Mouse (Mus musculus) forelimb bud, embryonic 11.5 days (tissue): ENCODE results near the gene Reln.

ENCODE experiments used
- DNase-seq: peaks from one replicate; pipeline ENCODE4 v3.0.0-alpha.2; 2012; ENCODE audit warnings: low read depth, low spot score

The Reln gene

DNA sequence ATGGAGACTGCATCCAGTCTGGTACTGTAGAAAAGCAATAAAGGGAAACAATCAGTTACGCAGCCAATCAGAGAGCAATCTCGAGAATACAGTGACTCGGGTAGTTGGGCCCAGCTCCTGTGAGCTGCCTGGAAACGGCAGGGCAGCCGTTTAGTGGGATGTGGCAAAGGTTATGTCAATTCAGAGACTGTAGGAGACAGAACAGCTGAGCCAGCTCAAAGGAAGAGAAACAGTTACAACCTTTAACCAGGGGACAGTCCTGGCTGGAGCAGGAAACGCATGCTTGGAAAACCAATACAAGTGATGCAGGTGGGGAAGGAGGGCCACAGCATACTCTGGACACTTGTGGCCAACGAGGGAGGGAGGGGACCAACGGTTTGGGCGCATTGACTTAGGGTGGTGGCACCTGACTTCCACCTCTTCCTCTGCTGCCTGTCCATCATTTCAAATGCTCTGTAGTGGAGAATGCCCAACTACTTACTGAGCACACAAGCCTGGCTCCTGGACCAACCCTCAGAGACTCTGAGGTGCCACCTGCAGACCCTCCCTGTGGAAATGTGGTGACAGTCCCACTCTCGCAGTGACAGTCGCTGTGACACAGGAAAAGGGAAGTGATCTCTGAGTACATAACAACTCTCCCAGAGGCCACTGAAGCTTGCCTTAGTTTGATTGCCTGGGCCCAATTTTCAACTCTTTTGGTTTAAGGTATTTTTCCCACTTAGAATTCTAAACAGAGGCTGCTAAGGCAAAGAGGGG is 337.0 kb downstream of the Reln start:
- DNase-seq, result no peak

- DNase-seq, result no peak
Measured at GRCm38 (mm10) chr5:22003858-22004257, 340.6 kb downstream of the Reln start.

- no peak for DNase-seq
Measured at GRCm38 (mm10) chr5:21987711-21988110, 356.8 kb downstream of the Reln start.

GRCm38 (mm10) chr5:21986311-21986710 is 358.2 kb downstream of the Reln start:
- DNase-seq, result peak; percentile 61

DNA sequence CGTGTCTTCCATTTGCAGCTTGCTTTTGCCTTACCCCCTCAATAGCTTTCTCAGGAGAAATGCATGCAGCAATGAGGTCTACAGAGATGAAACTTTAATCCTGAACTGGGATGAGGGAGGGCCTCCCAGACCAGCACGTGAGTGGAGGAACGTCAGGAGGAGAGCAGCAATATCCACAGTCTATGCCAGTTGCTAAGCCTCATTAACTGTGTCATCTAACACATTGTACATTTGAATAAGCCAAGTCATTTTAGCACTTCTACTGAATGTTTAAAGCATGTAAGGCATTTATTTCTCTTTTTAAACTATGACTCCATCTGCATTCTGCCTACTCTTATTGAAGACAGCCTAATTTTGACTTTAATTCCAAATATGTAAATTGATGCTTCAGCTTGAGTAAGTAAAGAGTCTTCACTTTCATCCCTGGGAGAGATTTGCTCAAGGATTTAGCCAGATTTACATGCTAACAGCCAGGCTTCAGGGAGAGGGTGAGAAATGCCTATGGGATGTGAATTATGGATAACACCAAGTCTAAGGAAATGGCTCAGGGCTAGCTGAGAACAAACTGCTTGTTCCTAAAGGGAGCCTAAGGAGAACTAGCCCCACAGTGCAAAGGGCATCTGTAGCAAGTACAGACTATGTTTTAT is 361.4 kb downstream of the Reln start:
- no peak for DNase-seq

DNA sequence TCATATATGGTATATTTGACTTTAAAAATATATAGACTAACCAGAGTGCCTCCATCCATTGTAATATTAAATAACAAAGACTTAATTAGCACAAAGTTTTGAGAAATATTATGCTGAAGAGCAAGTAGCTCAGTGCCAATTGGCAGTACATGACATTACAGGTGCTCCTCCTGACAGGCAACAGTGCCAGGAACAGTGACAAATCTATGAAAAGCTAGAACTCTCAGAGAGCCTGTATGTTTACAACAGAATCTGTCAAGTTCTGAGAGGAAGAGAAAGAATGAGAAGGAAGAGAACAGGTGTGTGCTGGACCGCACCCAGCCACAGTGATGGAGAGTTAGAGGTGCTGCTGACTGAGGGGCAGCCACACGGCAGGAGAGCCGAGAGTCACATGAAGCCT is 363.3 kb downstream of the Reln start:
- no peak for DNase-seq

GRCm38 (mm10) chr5:21980544-21980943 is 364.0 kb downstream of the Reln start:
- DNase-seq, result no peak

GRCm38 (mm10) chr5:21973266-21974010 is 371.1 kb downstream of the Reln start:
- DNase-seq, result peak; percentile 7

- no peak for DNase-seq
Measured at GRCm38 (mm10) chr5:21961796-21962195, 382.7 kb downstream of the Reln start.

DNA sequence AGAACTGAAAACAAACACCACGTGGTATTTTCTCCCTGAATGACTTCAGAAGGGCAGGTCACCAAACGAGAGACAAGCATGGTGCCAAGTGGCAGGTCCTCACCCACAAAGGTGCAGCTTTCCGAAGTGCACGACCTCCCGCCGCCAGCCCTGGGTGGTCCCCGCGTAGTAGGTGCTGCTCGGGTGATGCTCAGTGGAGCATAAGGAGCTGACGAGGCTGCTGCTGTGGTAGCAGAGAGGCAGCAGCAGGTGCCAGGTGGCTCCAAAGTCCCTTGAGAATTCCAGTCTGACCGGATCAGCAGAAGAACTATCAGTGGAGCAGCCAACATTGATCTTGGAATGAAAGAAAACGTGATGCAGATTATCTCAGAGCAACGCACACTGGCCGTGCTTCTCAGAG is 384.4 kb downstream of the Reln start:
- no peak for DNase-seq

GRCm38 (mm10) chr5:21957586-21957985 is 386.9 kb downstream of the Reln start:
- no peak for DNase-seq

DNA sequence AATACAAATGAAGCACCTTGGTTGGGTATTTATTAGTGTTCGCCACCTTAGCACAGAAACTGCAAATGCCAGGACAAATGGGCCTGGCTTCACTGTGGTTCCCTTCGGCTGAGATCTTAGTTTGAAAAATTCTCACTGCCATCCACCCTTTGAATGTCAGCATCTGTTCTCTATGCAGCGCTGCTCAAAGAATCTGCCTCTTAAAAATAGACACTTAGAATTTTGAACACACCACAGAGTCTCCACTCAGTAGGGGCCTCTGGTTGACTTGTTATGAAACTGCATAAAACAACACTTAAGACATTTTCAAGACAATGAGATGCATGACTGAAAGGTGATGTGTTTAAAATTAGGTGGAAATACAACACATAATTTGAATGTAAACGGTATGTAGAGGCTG is 387.4 kb downstream of the Reln start:
- no peak for DNase-seq

- no peak for DNase-seq
Measured at GRCm38 (mm10) chr5:21949507-21949897, 395.0 kb downstream of the Reln start.

- DNase-seq, result no peak
Measured at GRCm38 (mm10) chr5:21948736-21949506, 395.6 kb downstream of the Reln start.

DNA sequence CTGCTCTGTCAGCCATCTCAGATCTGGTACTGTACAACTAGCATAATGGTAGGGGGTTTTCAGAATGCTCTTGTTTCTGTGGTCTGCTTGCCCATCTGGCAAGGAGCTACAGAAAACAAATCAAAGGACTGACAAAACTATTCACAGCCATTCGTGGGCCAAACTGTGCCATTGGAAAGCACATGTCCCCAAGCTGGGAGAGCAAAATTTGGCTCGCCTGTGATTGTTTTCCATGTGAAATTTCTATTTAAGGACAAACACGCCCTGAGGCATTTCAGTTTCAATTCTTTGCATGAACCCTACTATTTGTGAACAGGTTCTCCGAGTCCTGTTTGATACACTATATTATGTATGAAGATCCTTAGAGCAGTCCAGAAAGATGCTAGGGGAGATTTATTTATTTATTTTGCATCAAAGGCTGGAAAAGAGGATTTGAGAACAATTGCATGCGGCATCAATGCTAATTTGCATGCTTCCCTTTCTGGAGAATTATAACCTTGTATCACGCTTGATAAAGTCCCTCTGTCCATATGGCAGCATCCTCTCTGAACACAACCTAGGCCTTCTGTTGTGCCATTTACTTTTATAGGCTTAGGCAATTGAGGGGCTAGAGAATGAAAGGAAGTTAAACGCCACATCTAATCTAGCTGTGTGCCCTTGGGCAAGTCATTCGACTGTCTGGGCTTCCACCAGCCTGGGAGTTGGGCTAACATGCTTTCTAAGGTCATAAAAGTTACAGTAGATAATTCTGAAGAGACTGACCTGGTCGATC is 396.7 kb downstream of the Reln start:
- no peak for DNase-seq

DNA sequence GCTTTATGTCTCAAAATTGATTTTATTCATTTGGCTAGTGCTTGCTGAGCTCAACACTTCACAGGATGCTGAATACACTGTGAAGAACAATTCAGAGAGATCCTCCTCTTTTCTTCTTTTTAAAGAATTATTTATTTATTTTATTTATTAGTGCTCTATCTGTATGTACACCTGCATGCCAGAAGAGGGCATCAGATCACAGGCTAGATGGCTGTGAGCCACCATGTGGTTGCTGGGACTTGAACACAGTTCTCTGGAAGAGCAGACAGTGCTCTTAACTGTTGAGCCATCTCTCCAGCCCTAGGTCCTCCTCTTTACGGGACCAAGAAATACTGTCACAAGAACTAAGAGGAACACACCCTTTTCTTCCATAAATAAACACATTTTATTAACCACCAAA is 399.9 kb downstream of the Reln start:
- DNase-seq, result no peak

DNA sequence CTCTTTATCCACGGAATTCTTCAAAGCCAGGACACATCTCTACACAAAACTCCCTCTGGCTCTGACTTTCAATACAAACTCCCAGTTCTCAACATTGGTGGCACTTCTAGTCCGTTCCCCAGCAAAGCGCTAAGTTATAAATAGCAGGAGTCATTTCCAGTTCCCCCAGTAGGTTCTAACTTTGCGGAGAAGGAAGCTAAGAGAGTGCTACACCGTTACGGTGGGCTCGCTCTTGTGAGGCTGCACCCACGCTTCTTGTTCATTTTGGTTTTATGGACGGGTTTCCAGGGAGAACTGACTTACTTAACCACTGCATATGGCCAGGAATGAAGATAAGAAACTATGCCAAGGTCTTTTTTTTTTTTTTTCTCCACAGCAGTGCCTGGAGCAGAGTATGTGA is 405.1 kb downstream of the Reln start:
- DNase-seq, result no peak

DNA sequence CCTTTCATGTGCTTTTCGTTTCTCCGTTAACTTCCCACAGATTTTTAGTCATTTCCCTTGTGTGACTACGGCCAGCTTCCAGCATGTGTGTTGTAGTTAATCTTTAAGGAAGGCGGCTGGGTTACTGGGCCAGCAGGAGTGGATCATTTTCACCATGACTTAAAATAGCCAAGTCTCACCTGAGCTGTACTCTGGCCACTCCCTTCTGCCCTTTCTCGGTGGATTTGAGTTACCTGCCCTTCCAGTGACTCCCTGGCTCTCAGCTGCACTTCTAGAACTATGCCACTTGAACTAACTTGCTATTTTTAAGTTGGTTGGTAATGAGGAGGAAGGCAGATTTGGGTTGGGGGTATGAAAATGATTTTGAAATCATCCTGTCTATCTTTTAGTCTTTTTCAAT is 406.4 kb downstream of the Reln start:
- DNase-seq, result no peak

DNA sequence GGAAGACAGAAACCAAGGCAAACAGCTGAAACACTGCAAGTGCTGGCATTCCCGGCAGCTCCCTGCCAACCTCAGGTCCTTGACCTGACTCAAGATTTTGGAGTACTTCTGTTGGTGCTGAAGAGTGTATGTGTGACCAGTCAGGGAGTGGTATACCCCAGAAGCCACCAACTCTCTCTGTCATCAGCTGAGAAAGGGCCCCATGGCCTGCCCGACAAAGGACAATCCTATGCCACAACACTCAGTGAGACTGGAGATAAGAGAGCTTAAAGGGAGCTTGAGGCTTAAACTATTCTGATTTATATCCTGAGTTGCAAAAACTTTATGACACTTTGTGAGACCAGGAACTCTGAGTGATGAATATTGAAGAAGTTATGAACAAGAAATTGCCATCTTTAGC is 407.9 kb downstream of the Reln start:
- DNase-seq, result no peak

- no peak for DNase-seq
Measured at GRCm38 (mm10) chr5:21936096-21936495, 408.4 kb downstream of the Reln start.

DNA sequence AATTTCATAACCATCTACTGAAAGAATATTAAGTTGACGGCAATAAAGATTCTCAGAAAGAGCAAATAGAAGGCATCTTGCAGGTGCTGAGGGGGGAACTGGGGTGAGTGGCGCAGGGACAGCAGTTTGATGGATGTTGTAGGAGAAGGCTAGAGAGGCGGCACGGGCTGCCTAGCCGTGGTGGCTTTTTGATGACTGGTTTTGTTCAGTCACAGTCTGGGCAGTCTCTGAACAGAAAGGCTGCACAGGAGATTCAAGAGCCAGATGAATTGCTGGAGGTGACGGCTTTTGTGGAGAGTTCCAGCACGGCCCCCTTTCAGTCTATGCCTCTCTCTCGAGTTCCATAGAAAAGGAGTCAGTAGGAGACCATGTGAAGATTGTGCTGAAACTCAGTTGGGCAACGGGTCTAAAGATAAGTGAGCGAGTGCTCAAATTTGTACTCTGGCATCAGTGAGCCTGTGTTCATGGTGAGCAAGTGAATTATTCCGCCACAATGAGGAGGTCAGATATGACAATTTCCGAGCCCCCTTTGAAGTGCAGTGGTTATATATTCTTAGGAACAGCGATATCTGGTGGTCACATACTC is 409.6 kb downstream of the Reln start:
- no peak for DNase-seq
